Mouse (Mus musculus) left cerebral cortex, postnatal 36 days (tissue): ENCODE data around the gene Aebp2. TPM values are rescaled to one million over a fixed set of nuclear protein-coding genes. Genes with fewer than 3 reads are reported as not detected.
"Not testable (repeated sequence)": the region's sequence is repeated elsewhere in the genome, so short reads cannot be mapped to it uniquely, and the experiment has no call there.

Source experiments
- DNase-seq, 2 experiments: peaks; one replicate each; pipeline ENCODE4 v3.0.0; 2021 to 2022; ENCODE audit warnings: low spot score in 2 of 2, mixed read lengths in 1 of 2
- intact Hi-C: fragments of 180-260 bp; cut with DNase I; formaldehyde crosslinking; loops from one replicate; pipeline ENCODE4 v1.15.1; 2025
- total RNA-seq, 2 experiments: library from RNA; stranded (reverse); gene quantifications; 2 replicates each; pipeline ENCODE4 v1.2.3; 2021

The Aebp2 gene
- total RNA-seq, result 10 to 100 TPM; 55.8 to 68.0 TPM

- DNase-seq, result peak in 1 of 2 experiments; percentile 21
Measured at GRCm38 (mm10) chr6:140622391-140623225, at the start of gene Aebp2. TSS of gene Aebp2 (plus strand) at chr6:140622663.

GRCm38 (mm10) chr6:140574943-140575342 is 47.5 kb upstream of the Aebp2 start:
- intact Hi-C loops, result no loop called here
- no peak for DNase-seq

More at GRCm38 (mm10) chr6:140622391-140623225, at the start of gene Aebp2:
- intact Hi-C loops, result loop anchor here (5.0 kb wide), 1 partner anchor 145 kb away; no protein-coding TSS in a partner anchor

GRCm38 (mm10) chr6:140576133-140576532 is 46.3 kb upstream of the Aebp2 start:
- intact Hi-C loops, result no loop called here
- no peak for DNase-seq

GRCm38 (mm10) chr6:140576961-140577821 is 45.3 kb upstream of the Aebp2 start:
- DNase-seq, result peak in 1 of 2 experiments; percentile 2
- intact Hi-C loops, result no loop called here

- intact Hi-C loops, result no loop called here
- DNase-seq, result peak in 1 of 2 experiments; percentile 0
Measured at GRCm38 (mm10) chr6:140577822-140578170, 44.7 kb upstream of the Aebp2 start.

- DNase-seq, intact Hi-C loops: not testable (repeated sequence)
Measured at GRCm38 (mm10) chr6:140578985-140579384, 43.5 kb upstream of the Aebp2 start.

GRCm38 (mm10) chr6:140580170-140580569 is 42.3 kb upstream of the Aebp2 start:
- intact Hi-C loops, result no loop called here
- peak in 1 of 2 experiments; percentile 0 for DNase-seq

GRCm38 (mm10) chr6:140586714-140587259 is 35.7 kb upstream of the Aebp2 start:
- DNase-seq, result no peak
- intact Hi-C loops, result loop anchor here (5.0 kb wide), 1 partner anchor 41 kb away; no protein-coding TSS in a partner anchor

GRCm38 (mm10) chr6:140591331-140591730 is 31.1 kb upstream of the Aebp2 start:
- intact Hi-C loops, result no loop called here
- no peak for DNase-seq

GRCm38 (mm10) chr6:140592713-140593112 is 29.8 kb upstream of the Aebp2 start:
- intact Hi-C loops, result no loop called here
- no peak for DNase-seq

GRCm38 (mm10) chr6:140593420-140594170 is 28.9 kb upstream of the Aebp2 start:
- DNase-seq, result peak; percentile 37 to 39
- intact Hi-C loops, result no loop called here

GRCm38 (mm10) chr6:140595551-140595950 is 26.9 kb upstream of the Aebp2 start:
- DNase-seq, intact Hi-C loops: not testable (repeated sequence)

GRCm38 (mm10) chr6:140597381-140598329 is 24.8 kb upstream of the Aebp2 start:
- DNase-seq, result no peak
- intact Hi-C loops, result no loop called here

- intact Hi-C loops, result no loop called here
Measured at GRCm38 (mm10) chr6:140598516-140598915, 23.9 kb upstream of the Aebp2 start.

GRCm38 (mm10) chr6:140599337-140599736 is 23.1 kb upstream of the Aebp2 start:
- DNase-seq, result no peak
- intact Hi-C loops, result no loop called here

More at GRCm38 (mm10) chr6:140598516-140598915, 23.9 kb upstream of the Aebp2 start:
- DNase-seq, result no peak

GRCm38 (mm10) chr6:140600671-140601070 is 21.8 kb upstream of the Aebp2 start:
- intact Hi-C loops, DNase-seq: not testable (repeated sequence)

GRCm38 (mm10) chr6:140601175-140601574 is 21.3 kb upstream of the Aebp2 start:
- DNase-seq, result no peak
- intact Hi-C loops, result no loop called here
